Mouse (Mus musculus) heart, postnatal 36 days (tissue): ENCODE measurements around the gene D430041D05Rik. TPM values are rescaled to one million over a fixed set of nuclear protein-coding genes. Genes with fewer than 3 reads are reported as not detected.
A peak's percentile ranks its signal among the peaks of the same experiment; 100 is the strongest.
"Not testable (repeated sequence)": the region's sequence is repeated elsewhere in the genome, so short reads cannot be mapped to it uniquely, and the experiment has no call there.

Experiments
- DNase-seq, 2 experiments: peaks; one replicate each; pipeline ENCODE4 v3.0.0; 2021 to 2022
- intact Hi-C: fragments of 180-260 bp; cut with DNase I; formaldehyde crosslinking; loops from one replicate; pipeline ENCODE4 v1.15.1; 2025
- total RNA-seq, 2 experiments: library from RNA; stranded (reverse); gene quantifications; 2 replicates each; pipeline ENCODE4 v1.2.3; 2021

The D430041D05Rik gene
- total RNA-seq, 2 experiments from 2014 or later, result 0.03 TPM; not detected in 1

DNA sequence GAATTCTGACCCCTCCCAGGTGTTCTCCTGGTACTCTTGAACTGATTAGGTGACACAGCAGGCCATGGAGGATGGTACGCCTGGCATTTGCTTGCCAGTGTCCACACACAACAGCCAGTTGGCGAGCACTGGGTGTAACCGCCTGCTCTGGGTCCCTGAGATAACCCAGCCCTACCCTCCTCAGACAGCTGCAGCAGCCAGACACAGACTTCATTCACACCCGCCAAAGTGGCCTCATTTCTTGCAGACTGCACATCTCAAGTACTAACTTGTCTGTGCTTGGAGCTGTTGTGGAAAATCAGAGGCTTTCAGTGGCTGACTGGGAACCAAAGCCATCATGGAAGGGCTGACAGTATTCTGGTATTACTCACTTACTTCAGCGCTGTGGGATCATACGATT, 280.6 kb downstream of the D430041D05Rik start:
- no peak for DNase-seq
- intact Hi-C loops, result loop anchor here (5.0 kb wide), 1 partner anchor 457 kb away; no protein-coding TSS in a partner anchor

DNA sequence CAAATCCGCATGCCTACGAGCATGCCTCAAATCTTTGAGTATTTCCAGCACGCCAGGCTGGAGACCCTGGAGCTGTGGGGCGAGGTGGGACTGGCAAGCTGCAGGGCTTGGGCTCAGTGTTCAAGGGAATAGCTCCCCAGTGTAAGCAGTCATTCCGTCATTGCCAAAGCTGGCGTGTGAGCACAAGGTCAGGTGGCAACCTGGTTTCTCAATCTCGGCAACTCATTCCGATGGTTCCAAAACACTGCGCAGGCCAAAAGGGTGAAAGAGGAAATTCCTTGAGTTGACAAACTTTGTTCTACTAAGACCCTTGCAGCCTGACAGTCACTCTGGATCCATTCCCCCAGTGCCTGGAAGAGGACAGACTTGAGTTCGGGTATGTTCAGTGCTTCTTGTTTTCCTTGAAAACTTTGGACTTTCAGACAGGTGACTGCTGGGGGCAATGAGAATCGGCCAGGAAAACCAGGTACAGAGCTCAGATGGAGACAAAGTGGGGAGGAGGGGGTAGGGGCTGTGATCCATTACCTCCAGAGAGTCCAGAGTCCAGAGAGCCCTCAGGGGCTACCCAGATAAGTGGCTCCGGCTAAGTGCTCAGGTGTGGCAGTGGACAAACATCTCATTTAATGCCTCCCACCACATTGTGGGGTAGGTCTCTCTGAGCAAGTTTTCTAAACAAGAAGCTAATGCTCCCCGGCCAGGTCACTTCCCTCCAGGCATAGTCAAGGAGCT, 281.8 kb downstream of the D430041D05Rik start:
- intact Hi-C loops, result no loop called here
- no peak for DNase-seq

DNA sequence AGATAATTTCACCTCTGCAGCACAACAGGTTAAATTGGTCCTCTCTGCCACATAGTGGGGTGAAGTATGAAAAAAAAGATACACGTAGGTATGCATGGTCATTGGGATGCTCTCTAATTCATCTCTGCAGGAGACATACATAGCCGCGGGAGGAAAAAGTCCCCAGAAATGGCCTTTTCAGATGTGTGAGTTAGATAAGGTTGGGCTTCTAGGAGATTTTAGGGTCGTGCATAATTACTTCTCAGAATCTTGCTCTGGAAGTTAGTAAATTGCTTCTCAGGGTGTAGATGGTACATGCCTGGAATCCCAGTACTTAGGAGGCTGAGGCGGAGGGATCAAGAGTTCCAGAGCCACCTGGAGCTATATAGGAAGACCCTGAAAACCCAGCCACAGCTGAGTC, 286.7 kb downstream of the D430041D05Rik start:
- DNase-seq, result no peak
- intact Hi-C loops, result loop anchor here (5.0 kb wide), 2 partner anchors 82 to 368 kb away; partner anchors contain the start of gene Hipk3

DNA sequence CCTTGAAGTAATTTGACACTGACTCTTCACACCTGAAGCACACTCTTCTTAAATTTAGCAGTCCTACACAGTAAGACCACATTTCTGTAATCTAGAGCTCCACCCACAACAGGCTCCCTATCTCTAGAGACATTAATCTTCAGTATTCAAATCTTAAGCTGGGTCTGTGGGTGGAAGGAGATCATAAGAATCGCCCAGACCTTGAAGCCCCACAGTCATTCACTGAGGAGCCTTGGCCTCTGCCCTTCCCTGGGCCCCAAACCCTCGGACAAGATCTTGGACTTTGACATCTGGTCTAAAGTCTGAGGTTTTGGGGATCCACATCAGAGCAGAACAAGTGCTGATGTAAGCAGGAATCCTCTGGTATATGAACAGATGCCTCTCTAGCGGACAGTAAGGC, 287.3 kb downstream of the D430041D05Rik start:
- intact Hi-C loops, result loop anchor here (2.0 to 5.0 kb wide), 3 partner anchors 27 to 369 kb away; partner anchors contain the start of gene Hipk3
- no peak for DNase-seq

DNA sequence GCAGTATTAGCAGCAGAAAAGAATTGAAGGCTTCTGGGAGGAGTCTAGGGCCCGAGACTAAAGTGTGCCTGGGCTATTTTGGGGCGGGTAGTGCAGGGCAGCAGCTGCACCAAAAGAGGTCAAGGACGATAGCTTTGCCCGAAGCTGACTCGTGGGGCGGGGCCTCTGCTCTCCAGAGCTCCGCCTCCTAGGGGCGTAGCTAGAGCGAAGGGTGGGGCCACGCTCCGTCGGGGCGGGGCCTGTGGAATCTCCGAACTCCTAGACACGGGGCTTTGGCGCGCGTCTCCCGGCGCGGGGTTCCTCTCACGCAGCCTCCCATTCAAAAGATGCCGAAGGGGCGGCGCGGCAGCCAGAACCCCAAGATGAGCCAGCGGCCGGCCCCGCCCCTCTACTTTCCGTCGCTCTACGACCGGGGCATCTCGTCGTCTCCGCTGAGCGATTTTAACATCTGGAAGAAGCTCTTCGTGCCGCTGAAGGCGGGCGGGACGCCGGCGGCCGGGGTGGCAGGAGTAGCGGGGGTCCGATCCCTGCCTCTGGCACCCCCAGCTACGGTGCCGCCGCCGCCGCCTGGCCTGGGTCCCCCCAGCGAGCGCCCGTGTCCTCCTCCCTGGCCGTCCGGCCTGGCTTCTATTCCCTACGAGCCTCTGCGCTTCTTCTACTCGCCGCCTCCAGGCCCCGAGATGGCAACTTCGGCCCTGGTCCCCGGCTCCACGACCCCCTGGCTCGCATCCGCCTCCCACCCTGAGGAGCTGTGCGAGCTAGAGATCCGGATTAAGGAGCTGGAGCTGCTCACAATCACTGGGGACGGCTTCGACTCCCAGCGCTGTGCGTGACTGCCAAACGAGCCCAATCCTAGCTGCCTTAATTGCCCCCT, 288.1 kb downstream of the D430041D05Rik start, which contains the start of gene A930018P22Rik:
Gene A930018P22Rik (plus strand): TSS at position 265 of the 874 bp plus-strand sequence.
- intact Hi-C loops, result loop anchor here (2.0 to 5.0 kb wide), 3 partner anchors 26 to 370 kb away; partner anchors contain the start of gene Hipk3
- peak; percentile 92 to 95 for DNase-seq

DNA sequence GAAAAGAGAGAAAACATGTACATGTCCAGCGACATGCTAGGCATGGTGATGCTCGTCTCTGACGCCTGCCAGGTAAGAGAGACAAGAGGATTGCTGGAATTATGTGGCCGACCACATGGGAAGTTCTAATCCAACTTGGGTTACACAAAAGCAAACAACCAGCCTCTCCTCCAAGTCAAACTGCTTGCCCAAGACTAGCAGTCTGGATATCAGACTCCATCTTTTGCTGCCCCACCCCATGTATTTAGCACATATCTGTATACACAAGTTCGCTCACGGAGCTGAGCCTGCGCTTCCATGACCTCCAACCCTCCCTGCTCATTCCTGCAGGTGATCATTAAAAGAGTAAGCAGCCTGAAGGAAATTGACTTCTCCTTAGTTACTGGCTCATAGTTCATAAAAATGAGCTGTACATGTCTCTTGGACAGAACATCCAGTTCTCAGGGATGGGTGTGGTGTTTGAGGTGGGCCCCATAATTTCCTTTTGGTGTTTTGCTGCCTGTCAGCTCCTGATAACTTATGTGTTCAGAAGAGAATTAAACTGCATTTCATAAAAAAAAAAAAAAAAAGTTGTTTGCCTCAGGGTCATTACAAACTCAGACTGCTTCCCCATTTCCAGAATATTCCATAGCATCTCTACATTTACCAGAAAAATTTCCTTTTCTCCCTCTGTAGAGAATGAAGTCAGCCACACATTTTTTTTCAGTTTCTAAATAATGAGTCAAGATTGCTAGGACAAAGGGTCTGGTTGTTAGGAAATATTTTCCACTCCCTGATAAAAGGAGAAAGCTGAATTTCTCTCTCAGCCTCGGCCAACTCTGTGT, 288.9 kb downstream of the D430041D05Rik start:
- intact Hi-C loops, result loop anchor here (2.0 to 5.0 kb wide), 3 partner anchors 25 to 370 kb away; partner anchors contain the start of gene Hipk3
- peak; percentile 24 to 37 for DNase-seq

DNA sequence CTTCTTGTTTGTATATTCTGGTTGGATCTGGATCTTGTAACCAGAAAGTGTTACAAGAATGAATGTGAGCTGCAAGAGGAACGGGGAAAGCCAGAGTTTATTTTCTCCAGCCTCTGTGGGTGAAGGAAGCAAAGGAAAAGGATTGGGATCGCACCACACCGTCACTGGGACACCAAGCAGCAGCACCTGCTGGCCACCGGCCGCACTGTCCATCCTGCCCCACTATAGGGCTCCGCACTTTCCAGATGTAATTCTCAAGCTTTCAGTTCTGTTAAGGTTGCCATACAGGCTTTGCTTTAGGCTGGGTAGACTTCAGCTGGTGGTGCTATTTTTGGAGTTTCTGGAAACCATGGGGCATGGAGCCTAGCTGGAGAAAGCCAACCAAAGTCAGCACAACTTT, 290.5 kb downstream of the D430041D05Rik start:
- peak in 1 of 2 experiments; percentile 22 for DNase-seq

DNA sequence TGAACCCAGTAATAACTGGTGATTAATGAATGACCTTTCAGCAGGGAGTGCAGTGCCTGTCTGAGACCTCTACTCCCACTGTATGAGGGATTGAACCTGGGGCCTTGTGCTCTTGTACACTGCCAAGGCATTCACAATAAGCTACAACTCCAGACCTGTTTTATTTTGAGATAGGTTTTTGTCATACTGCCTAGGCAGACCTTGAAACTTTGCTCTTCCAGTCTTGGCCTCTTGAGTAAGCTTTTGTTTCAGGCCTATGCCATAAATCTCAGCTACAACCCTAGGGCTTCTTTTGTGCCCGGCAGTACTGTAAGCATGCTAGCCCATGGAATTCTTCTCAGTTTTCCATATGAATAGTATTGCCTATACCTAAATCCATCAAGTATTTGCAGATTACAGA, 291.7 kb downstream of the D430041D05Rik start:
- DNase-seq, result no peak
- intact Hi-C loops, result no loop called here

More for the DNA sequence above, 290.5 kb downstream of the D430041D05Rik start:
- intact Hi-C loops, result loop anchor here (5.0 kb wide), 2 partner anchors 78 to 372 kb away; partner anchors contain the start of gene Hipk3

DNA sequence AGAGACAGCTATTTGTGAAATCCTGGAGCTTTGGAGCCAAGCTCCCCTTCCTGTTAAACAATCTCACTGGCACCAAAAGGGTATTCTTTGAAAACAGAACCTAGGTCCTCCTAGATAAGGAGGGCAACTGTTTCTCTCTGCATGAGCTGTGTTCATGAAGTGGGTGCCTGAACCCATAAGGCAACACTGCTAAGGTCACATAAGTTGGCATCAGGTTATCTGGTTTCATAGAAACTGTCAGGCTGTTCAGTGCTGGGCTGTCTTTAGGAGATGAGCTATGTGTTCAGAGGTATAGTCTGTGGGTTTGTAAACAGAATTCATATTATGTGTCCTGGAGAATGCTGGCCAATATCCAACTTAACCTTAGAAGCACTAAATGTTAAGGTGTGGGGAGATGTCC, 293.6 kb downstream of the D430041D05Rik start:
- intact Hi-C loops, DNase-seq: not testable (repeated sequence)

DNA sequence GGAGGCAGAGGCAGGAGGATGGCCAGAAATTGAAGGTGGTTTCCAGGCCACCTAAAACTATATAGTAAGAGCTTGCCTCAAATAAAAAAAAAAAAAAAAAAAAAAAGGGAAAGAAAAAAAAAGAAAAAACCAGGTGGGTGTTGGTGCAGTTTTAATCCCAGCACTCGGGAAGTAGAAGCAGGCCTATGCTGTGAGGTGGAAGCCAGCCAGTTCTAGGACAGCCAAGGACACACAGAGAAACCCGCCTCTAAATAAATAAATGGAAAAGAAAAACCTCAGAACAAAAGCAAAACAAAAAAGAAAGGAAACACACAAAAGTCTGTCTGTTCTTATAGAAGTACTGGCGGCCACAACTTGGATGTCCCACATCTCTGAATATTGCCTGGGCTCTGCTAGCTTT, 295.9 kb downstream of the D430041D05Rik start:
- intact Hi-C loops, result no loop called here

DNA sequence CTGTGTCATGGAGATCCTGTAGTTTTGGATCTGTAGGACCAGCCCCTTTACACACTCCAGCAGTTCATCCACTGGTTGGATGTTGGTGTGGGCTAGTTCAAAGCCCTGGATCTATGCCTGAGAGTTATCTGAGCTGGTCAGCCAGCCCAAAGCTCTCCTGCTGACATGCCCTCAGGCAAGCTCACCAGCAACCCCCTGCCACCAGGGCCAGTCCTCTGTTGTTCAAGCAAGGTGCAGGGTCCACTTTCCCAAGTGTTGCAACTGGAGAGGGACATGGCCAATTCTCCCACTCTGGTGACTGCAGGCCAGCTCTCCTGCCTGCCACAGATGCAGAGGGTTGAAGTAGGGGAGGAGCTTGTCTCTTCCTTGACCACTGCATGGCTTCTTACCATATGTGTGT, 297.2 kb downstream of the D430041D05Rik start:
- intact Hi-C loops, result not testable (repeated sequence)

More for the DNA sequence above, 295.9 kb downstream of the D430041D05Rik start:
- DNase-seq, result no peak

DNA sequence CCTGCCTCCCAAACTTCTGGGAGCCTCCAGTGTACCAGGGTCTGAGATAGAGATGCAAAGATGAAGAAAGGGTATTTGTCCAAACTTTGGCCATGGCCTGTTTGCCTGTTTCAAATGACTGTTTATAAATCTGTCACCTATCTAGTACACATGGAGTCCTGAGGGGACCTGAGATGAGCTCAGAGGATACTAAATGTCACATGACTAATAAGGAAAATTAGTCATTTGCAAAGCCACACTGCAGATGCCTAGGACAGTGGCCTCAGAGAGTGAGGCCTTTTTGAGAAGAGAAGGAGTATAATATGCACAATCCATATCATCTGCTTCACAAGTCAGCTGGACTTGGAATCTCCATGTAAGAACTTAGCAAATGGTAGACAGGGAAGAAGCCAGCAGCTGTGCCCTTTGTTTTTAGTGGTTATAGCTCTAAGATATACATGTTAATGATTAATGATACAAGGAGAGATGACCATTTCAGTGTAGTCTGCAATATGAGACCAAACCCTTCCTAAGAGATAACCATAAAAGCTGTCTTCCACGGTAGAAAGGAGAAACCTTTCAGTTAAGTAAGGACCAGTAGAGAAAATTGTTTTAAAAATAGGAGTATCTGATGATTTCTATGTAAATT, 299.5 kb downstream of the D430041D05Rik start:
- DNase-seq, intact Hi-C loops: not testable (repeated sequence)

More for the DNA sequence above, 297.2 kb downstream of the D430041D05Rik start:
- not testable (repeated sequence) for DNase-seq

DNA sequence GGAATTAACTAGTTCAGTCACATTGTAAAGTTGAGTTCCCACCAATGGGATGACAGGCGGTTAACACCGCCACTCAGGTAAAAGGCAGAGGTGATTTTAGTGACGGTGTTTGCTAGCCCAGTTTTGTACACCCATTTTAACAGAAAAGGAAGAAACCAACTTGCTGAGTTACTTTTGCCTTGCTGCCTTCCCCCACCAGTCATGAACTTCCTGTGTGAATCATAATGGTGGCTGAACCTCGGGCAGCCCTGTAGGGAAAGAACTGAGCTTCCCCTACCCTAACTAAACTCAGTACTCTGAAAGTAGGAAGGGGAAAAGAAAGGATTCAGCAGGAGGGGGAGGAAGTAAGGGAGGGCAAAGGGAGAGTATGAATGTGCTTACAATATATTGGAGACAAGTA, 300.8 kb downstream of the D430041D05Rik start:
- no peak for DNase-seq
- intact Hi-C loops, result no loop called here

DNA sequence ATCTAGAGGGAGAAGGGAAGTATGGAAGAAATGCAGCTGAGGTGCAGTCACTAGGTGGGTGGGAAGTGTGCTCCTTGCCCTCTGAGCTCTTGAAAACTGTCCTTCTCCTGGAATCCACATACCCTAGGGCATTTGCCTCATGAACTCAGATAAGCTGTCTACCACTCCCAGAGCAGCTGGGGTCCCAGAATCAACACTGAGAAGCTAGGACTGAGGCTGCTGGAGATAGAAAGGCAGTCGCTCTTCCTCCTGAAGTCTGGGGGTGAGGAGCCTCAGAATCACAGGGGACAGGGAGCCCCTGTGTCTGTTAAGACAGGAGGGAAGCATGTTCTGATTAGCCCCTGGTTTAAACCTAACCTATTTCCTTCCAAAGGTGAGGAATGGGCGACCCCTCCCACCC, 301.3 kb downstream of the D430041D05Rik start:
- intact Hi-C loops, result no loop called here
- no peak for DNase-seq

DNA sequence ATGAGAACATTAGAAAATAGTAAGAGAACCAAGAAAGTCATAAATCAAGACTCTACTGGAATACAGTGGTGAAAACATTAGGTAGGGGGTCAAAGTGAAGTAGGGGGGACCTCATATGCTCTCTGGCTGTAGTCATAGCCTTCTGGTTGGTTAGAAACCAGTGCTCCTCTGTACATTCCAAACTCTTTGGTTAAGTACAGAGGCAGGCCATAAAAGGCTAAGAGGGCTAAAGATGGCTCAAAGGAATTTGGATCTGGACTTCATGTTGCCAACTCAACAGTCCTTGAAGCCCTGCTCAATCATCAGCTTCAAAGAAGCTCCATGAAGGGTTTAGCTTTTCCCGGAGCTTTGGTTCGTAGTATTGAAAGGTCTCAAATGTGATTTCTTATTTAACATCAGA, 301.8 kb downstream of the D430041D05Rik start:
- intact Hi-C loops, DNase-seq: not testable (repeated sequence)

DNA sequence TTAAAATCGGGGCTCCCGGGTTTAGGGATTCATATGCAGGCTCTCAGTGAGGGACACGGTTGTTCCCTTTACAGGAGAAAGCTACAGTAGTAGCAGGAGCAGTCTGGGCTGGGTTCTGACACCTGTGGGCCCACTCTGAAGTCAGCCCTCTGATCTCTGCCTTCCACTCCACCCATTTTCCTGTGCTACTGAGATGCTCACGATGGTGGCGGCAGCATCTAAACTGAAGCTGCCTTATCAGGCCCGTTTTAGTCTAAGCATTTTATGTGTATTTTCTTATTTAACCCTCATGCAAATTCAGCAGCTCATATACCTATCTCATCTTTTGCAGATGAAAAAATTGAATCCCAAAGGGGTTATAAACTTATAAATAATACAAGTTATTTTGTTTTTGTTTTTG, 306.0 kb downstream of the D430041D05Rik start:
- no peak for DNase-seq

DNA sequence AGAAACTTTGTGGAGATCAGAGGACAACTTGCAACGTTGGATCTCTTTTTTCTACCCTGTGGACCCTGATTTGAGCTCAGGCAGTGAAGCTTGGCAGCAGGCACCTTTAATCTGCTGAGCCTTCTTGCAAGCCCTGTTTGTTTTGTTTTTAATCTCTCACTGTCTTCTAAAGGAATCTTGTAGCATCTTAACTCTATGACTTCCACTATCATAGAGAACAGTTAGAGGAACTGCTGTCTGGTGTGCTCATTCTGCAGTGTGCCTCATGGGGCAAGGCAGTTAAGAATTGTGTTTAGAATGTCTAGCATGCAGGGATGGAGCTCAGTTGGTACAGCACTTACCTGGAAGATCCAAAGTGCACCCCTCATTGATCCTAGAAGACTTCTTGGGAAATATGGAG, 310.9 kb downstream of the D430041D05Rik start:
- intact Hi-C loops, result no loop called here
- no peak for DNase-seq

More for the DNA sequence above, 306.0 kb downstream of the D430041D05Rik start:
- intact Hi-C loops, result no loop called here

DNA sequence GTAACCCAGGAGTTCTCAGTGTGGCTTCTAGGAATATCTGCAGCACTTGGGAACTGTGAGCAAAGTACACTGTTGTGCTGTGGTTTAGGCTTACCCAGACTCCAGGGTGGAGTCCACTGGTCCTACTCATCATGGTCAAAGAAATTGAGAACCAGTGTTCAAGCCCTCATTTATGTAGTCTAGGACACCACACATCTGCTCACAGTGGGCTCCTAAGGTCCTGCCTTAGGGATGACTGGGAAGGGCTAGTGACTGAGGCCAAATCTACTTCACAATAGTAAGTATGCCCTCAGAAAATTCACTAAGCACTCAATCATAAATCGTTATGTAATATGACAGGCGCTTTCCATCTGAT, 311.6 kb downstream of the D430041D05Rik start:
- no peak for DNase-seq
- intact Hi-C loops, result no loop called here

DNA sequence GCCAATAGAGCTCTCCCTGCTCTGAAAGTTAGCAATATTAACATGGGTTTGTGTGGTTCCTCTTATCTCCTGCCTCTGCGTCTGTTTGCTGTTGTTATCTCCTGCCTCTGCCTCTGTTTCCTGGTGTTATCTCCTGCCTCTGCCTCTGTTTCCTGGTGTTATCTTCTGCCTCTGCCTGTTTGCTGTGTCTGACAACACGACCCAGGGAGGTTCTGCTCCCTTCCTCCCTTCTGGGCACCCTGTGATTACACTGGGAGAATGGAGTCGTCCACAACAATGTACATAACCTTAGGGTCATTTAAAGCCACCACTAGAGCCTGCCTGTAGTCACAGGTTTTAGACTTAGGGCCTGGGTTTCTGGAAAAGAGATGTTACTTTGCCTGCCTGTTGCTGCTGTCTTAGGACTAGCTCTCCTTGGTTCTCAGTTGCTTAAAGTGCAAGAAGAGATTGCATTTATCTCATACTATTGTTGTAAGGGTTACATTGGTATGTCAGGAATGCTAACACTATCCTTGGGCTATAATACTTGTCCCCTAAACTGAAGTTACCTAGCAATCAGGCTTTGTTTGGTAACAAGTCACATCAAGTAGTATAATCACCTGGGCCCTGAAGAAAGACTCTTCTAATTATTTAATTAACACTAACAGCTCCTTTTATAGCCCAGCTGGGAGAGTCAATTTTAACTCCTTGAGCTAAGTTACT, 312.1 kb downstream of the D430041D05Rik start:
- intact Hi-C loops, result no loop called here
- no peak for DNase-seq
